Mouse (Mus musculus) liver, embryonic 15.5 days (tissue): ENCODE data around the gene Cwc22. TPM values are rescaled to one million over a fixed set of nuclear protein-coding genes. Genes with fewer than 3 reads are reported as not detected.

Experiments
- ATAC-seq: fragments of 200-750 bp; cut with Nextera tagmentation; 2 replicates; pipeline ENCODE4 v1.8.0; 2017; ENCODE audit warnings: moderate number of reproducible peaks, mild to moderate bottlenecking, moderate library complexity; ENCODE audit not compliant: insufficient read depth
- H3K27ac ChIP-seq: fragments of 300-500 bp; sonication (generic); replicated peaks from 2 replicates; pipeline ENCODE4 v1.5.1; 2015; ENCODE audit warnings: mild to moderate bottlenecking, inconsistent platforms
- H3K27me3 ChIP-seq: fragments of 300-500 bp; sonication (generic); 2 replicates; pipeline ENCODE4 v1.6.1; 2015; ENCODE audit warnings: mild to moderate bottlenecking, inconsistent platforms
- H3K36me3 ChIP-seq: fragments of 300-500 bp; sonication (generic); replicated peaks from 2 replicates; pipeline ENCODE4 v1.6.1; 2015; ENCODE audit warnings: moderate library complexity, mild to moderate bottlenecking, inconsistent platforms
- H3K4me1 ChIP-seq: fragments of 300-500 bp; sonication (generic); replicated peaks from 2 replicates; pipeline ENCODE4 v1.6.1; 2015; ENCODE audit warnings: inconsistent platforms
- H3K4me2 ChIP-seq: fragments of 300-500 bp; sonication (generic); 2 replicates; pipeline ENCODE4 v1.6.1; 2015; ENCODE audit warnings: moderate library complexity, mild to moderate bottlenecking, inconsistent platforms
- H3K4me3 ChIP-seq: fragments of 300-500 bp; sonication (generic); replicated peaks from 2 replicates; pipeline ENCODE4 v1.5.1; 2015; ENCODE audit warnings: mild to moderate bottlenecking, inconsistent platforms
- H3K9ac ChIP-seq: fragments of 300-500 bp; sonication (generic); 2 replicates; pipeline ENCODE4 v1.6.1; 2015; ENCODE audit warnings: moderate library complexity, mild to moderate bottlenecking, inconsistent platforms
- H3K9me3 ChIP-seq: fragments of 300-500 bp; sonication (generic); replicated peaks from 2 replicates; pipeline ENCODE4 v1.6.1; 2016; ENCODE audit warnings: inconsistent platforms
- WGBS: fragments of 180-500 bp; shearing (Covaris S2); methylation state at CpG from one replicate; pipeline ENCODE4 v1.1.7; 2015; ENCODE audit warnings: mixed read lengths; ENCODE audit not compliant: insufficient replicate concordance; 5-methylcytosine and 5-hydroxymethylcytosine counted together
- polyA plus RNA-seq: library from polyadenylated mRNA; unstranded; fragments of >200 nt; fragmentation: Nextera tagmentation; extraction: Ambion mirVana; gene quantifications from 2 replicates; pipeline ENCODE4 v1.2.1, GENCODE M21; 2015

Gene Cwc22
- polyA plus RNA-seq, 1 experiment from 2014 or later = 11.7 TPM

DNA sequence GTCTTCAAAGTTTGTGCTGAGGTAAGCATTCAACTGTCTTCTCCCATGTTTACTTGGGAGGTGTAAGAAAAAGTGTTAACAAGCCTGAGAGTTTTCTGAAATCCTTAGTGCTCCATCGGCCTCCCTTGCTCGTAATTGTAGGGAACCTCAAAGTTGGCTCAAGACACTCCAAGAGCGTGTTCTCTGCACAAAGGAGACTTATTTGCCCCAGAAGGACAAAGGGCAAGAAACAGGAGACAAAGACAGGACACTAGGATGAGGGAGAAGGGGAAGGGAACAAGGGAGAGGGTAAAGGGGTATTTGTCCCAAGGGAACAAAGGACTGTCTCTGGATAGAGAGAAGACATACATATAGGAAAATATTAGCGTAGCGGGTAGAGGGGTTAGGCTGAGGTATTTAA, 1.9 kb downstream of the Cwc22 start:
- Histone ChIP-seq H3K36me3 (no peaks in the 10 kb centered on the region), H3K27me3 (no peaks in the 10 kb centered on the region), H3K9ac (no peak overlapping the region), H3K4me1 (peaks cover 16% of the 10 kb centered on the region), H3K4me2 (no peak overlapping the region), H3K27ac (no peak overlapping the region), H3K9me3 (no peaks in the 10 kb centered on the region), H3K4me3 (no peak overlapping the region)
- ATAC-seq = no peak
- WGBS = 90% methylated on average over 5 of the region's 5 CpGs

DNA sequence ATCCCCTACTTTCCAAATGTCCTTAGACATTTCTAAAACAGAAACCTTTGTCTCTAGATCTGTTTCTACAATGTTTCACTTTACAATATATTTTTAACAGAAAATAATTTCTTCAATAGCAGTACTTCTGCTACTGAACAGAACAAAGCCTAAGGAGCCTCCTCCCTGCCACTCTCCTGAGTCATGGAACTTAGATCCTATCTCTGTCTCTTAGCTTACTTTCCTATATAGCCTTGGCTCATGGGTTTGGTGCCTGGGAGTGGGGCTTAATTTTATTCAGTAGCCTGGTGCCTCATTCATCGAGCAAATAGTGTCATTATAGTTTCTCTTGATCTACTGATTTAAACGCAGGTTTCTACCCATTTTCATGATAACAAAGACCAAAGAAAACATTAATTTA, 4.2 kb downstream of the Cwc22 start:
- Histone ChIP-seq H3K27ac (no peak overlapping the region), H3K36me3 (0 out of 2 replicates have a peak, but pooled peaks cover 2% of the 10 kb centered on the region), H3K4me1 (peaks cover 16% of the 10 kb centered on the region), H3K4me2 (no peak overlapping the region), H3K27me3 (no peaks in the 10 kb centered on the region), H3K9me3 (no peaks in the 10 kb centered on the region), H3K4me3 (no peak overlapping the region), H3K9ac (no peak overlapping the region)
- no peak for ATAC-seq
- WGBS = 73% methylated on average over 2 of the region's 2 CpGs

DNA sequence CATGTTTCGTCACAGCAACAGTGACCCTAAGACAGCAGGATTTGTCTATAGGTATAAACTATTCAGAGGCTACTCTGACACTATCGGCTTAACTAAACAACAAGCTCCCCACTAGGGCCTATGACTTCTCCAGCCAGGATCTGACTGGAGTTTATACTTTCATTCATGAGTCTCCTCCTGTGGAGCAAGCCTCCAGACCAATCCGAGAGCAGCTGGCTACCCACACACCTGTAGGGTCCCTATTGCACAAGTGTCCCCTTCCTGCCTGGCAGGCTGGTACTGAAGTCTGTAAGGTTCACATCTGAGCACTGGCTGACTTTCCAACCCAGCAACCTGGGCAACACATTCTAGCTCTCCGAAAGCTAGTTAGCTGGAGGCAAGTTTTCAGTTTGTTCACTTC, 7.9 kb downstream of the Cwc22 start:
- no peak overlapping the region for H3K9ac ChIP-seq
- ATAC-seq = no peak
- H3K36me3 ChIP-seq = peaks cover 28% of the 10 kb centered on the region
- no peaks in the 10 kb centered on the region for H3K4me1 ChIP-seq
- H3K4me3 ChIP-seq = no peak overlapping the region
- H3K27ac ChIP-seq = no peak overlapping the region
- H3K4me2 ChIP-seq = no peak overlapping the region
- H3K27me3 ChIP-seq = no peaks in the 10 kb centered on the region
- 86% methylated on average over 4 of the region's 4 CpGs for WGBS
- no peaks in the 10 kb centered on the region for H3K9me3 ChIP-seq

DNA sequence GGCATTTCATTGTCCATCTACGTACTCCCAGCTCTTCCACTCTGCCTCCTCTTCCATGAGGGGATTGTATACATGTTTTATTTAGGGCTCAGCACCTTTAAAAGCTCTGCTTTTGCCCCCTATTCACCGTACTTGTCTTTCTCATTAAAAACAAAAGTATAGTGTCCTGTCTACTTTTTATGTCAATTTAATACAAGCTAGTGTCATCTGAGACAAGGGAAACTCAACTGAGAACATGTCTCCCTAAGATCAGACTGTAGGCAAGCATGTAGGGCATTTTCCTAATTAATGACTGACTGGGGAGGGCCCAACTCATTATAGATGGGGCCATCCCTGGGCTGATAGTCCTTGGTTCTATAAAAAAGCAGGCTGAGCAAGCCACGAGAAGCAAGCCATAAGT, 8.4 kb downstream of the Cwc22 start:
- no peaks in the 10 kb centered on the region for H3K4me1 ChIP-seq
- H3K27me3 ChIP-seq = no peaks in the 10 kb centered on the region
- no peak overlapping the region for H3K4me3 ChIP-seq
- 76% methylated on average over 3 of the region's 3 CpGs for WGBS
- H3K27ac ChIP-seq = no peak overlapping the region
- no peak overlapping the region for H3K9ac ChIP-seq
- peaks cover 32% of the 10 kb centered on the region for H3K36me3 ChIP-seq
- no peak for ATAC-seq
- H3K4me2 ChIP-seq = no peak overlapping the region
- no peaks in the 10 kb centered on the region for H3K9me3 ChIP-seq

DNA sequence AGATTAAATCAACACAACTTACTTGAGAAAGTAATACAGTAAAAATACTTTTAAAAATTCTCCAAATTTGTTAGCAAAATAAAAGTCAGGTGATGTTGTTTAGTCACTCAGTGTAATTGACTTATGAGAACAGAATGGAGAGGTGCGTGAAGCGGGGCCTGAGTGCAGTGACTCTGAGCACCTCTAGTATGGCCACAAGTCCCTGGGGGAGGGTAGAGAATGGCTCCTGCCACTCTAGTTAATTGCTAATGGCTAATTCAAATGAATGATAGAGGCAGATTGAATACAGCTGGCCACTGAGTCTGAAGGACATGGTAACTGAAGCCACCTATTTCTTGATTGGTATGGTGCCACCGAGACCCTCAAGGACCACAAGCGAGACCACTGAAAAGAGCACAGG, 12.0 kb downstream of the Cwc22 start:
- Histone ChIP-seq H3K9ac (no peak overlapping the region), H3K27me3 (no peaks in the 10 kb centered on the region), H3K27ac (no peak overlapping the region), H3K9me3 (no peaks in the 10 kb centered on the region), H3K4me3 (no peak overlapping the region), H3K36me3 (peaks cover 63% of the 10 kb centered on the region), H3K4me1 (no peaks in the 10 kb centered on the region), H3K4me2 (no peak overlapping the region)
- WGBS = 87% methylated on average over 4 of the region's 4 CpGs
- no peak for ATAC-seq

DNA sequence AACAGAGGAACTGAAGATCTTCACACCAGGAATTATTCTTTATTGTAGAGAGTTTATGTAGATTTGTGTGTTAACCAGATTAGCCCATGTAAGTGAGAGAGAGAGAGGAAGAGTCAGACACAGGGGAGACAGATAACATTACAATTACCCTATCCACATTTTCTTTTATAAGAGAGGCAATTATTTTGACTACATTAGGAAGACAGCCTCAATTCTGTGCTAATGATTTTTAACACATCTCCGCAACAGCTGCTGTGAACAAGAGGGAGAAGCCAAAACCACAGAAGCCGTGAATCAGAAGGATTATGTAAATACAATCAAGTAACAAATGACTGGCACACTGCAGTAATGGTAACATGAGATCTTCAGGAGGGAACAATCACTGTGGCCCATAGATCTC, 12.5 kb downstream of the Cwc22 start:
- no peak overlapping the region for H3K4me3 ChIP-seq

DNA sequence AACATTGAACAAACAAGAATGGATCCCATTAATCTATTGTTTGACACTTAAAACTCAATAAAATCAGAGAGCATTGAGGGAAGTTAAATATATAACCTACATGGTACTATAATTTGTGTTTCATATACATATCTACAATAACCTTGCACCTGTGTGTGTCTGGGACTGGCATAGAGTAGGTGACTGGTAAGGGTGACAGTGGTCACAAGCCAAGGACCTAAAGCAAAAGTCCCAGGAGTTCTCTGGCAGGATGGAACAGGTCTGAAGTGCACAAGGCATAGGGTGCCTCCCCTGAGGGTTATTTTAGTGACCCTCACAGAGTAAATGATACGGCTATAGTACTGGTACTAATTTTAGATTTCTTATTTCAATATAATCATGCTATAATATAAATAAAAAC, 14.2 kb downstream of the Cwc22 start:
- peaks cover 83% of the 10 kb centered on the region for H3K36me3 ChIP-seq
- no peak overlapping the region for H3K9ac ChIP-seq
- 76% methylated on average over 1 of the region's 1 CpGs for WGBS
- no peak overlapping the region for H3K4me2 ChIP-seq
- H3K9me3 ChIP-seq = no peaks in the 10 kb centered on the region
- no peaks in the 10 kb centered on the region for H3K4me1 ChIP-seq
- H3K27me3 ChIP-seq = no peaks in the 10 kb centered on the region
- no peak for ATAC-seq
- H3K4me3 ChIP-seq = no peak overlapping the region
- H3K27ac ChIP-seq = no peak overlapping the region

More for the DNA sequence above, 12.5 kb downstream of the Cwc22 start:
- no peaks in the 10 kb centered on the region for H3K4me1 ChIP-seq
- WGBS = 76% methylated on average over 2 of the region's 2 CpGs
- no peak overlapping the region for H3K4me2 ChIP-seq
- peaks cover 68% of the 10 kb centered on the region for H3K36me3 ChIP-seq
- no peak overlapping the region for H3K27ac ChIP-seq
- H3K9ac ChIP-seq = no peak overlapping the region
- no peaks in the 10 kb centered on the region for H3K9me3 ChIP-seq
- no peaks in the 10 kb centered on the region for H3K27me3 ChIP-seq
- ATAC-seq = no peak

DNA sequence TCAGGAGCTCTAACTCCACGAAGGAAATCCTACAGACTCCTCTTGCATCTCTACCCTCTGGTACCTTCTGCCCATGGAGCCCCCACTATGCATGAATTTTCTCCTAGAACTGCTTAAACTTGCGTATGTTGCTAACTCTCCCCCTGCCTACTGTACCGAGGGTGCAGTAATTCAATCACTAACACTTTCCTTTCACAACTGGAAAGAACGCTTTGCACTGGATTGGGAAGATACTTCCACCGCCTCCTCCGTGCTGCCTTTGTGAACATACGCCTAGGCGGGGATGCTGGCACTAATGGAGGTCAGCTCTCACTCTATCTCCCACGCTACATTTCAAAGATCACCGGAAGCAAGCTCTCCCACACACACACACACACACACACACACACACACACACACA, 17.8 kb downstream of the Cwc22 start:
- Histone ChIP-seq H3K4me2 (no peak overlapping the region), H3K9me3 (no peaks in the 10 kb centered on the region), H3K27me3 (no peaks in the 10 kb centered on the region), H3K4me1 (no peaks in the 10 kb centered on the region), H3K36me3 (peaks cover 81% of the 10 kb centered on the region), H3K4me3 (no peak overlapping the region), H3K27ac (no peak overlapping the region), H3K9ac (no peak overlapping the region)
- 90% methylated on average over 10 of the region's 10 CpGs for WGBS
- ATAC-seq = no peak

DNA sequence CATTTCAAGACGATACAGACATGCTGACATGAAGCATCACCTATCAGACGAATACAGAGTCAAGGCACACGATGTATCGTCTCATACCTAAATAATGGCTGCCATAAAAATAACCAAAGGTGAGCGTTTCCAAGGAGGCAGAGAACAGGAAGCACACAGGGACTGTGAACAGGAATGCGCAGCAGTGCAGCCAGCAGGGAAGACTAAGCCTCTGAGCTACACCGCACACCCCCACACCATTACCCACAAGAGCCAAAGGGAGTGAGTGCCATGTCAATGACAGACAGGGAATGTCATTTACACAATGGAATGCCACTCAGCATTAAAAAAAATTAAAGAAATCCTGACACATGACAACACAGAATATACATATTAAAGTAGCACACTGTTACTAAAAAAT, 19.7 kb downstream of the Cwc22 start:
- H3K27ac ChIP-seq = no peak overlapping the region
- 84% methylated on average over 7 of the region's 7 CpGs for WGBS
- ATAC-seq = no peak
- H3K4me2 ChIP-seq = no peak overlapping the region
- no peaks in the 10 kb centered on the region for H3K9me3 ChIP-seq
- no peak overlapping the region for H3K9ac ChIP-seq
- H3K27me3 ChIP-seq = no peaks in the 10 kb centered on the region
- peaks cover 72% of the 10 kb centered on the region for H3K36me3 ChIP-seq
- H3K4me3 ChIP-seq = no peak overlapping the region
- no peaks in the 10 kb centered on the region for H3K4me1 ChIP-seq

DNA sequence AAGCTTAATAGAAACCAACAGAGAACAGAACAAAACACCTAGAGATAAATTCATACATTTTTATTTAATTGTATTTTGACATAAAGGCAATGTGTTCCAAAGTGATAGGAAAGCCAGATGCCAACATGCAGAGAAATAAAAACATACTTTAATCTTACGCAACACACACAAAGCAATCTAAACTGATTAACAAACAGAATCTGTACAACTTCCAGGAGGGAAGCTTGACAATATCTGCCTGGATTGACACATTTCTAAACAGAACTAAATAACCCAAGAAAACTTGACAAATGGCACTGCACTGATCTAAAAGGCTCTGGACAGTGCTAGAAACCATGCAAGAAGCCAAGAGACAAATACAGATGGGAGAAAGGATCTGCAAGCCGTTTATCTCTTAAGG, 20.2 kb downstream of the Cwc22 start:
- ATAC-seq = no peak

DNA sequence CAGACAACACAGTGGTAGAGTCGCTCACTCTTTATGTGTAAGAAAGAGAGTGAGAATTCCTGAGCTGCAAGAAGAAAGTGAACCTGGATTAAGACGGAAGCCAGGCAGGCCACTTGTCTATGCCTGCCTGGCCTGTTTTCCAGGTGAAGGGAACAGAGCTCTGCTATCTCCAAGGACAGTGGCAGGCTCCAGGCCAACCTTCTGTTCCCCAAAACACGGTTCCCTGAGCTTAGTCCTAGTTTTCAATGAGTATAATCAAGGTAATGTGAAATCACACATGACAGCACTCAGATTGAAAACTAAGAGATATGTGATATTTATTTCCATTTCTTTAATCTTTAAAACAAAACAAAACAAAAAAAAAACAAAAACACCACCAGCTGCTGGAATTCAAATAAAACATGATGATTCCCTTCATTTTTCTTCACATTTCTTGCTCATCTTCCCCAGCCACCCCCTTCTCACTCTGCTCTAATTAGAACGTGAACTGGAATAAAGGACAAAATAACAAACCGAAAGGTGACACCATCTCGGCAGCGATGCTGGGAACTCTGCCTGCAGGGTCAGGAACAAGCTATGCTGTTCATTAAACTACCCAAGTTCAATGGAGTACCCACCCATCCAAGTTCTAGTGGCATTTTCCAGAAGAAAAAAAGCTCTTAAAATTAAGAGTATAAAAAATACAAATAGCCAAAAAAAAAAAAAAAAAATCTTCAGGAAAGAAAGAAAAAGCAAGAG, 20.8 kb downstream of the Cwc22 start:
- Histone ChIP-seq H3K27ac (no peak overlapping the region), H3K4me3 (no peak overlapping the region), H3K9ac (no peak overlapping the region), H3K27me3 (no peaks in the 10 kb centered on the region), H3K4me1 (no peaks in the 10 kb centered on the region), H3K36me3 (peaks cover 70% of the 10 kb centered on the region), H3K9me3 (no peaks in the 10 kb centered on the region), H3K4me2 (no peak overlapping the region)
- 80% methylated on average over 7 of the region's 7 CpGs for WGBS
- no peak for ATAC-seq

More for the DNA sequence above, 20.2 kb downstream of the Cwc22 start:
- Histone ChIP-seq H3K4me3 (no peak overlapping the region), H3K9ac (no peak overlapping the region), H3K27me3 (no peaks in the 10 kb centered on the region), H3K4me1 (no peaks in the 10 kb centered on the region), H3K9me3 (no peaks in the 10 kb centered on the region), H3K4me2 (no peak overlapping the region), H3K36me3 (peaks cover 71% of the 10 kb centered on the region), H3K27ac (no peak overlapping the region)
- 78% methylated on average over 2 of the region's 2 CpGs for WGBS

DNA sequence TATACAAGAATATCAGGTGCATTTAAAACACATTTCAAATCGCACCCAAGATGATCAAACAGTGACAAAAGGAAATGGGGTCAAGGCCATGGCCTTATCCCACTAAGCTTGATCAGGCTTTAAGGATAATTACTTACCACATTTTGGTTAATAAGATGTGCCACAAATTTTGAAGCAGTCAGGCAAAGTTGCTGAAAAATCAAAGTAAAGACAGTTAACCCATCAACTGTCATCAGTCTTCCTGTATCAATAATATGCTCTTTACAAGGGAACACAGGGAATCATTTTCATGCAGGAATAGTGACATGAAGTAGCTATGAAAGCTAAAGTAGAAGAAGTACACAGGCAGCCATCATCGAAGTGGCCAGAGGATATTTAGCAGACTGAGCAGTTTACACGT, 22.2 kb downstream of the Cwc22 start:
- Histone ChIP-seq H3K27me3 (no peaks in the 10 kb centered on the region), H3K9me3 (no peaks in the 10 kb centered on the region), H3K4me3 (no peak overlapping the region), H3K27ac (no peak overlapping the region), H3K4me2 (no peak overlapping the region), H3K9ac (no peak overlapping the region), H3K4me1 (no peaks in the 10 kb centered on the region), H3K36me3 (peaks cover 67% of the 10 kb centered on the region)
- ATAC-seq = no peak
- WGBS = 85% methylated on average over 3 of the region's 3 CpGs
